Mouse (Mus musculus): Measurements from ENCODE around the gene Capn11. TPM values are rescaled to one million over a fixed set of nuclear protein-coding genes. Genes with fewer than 3 reads are reported as not detected.

The Capn11 gene
- polyA plus RNA-seq, 1 experiment from 2014 or later: 0.17 TPM

- no peak overlapping the region for H3K4me3 ChIP-seq (ENCODE audit: low read length)
- 54% methylated on average over 16 of the region's 16 CpGs for WGBS
- ATAC-seq: no peak
- H3K9ac ChIP-seq (ENCODE audit: low read depth, low read length): peak overlapping the region; percentile 48
- peaks cover 46% of the 10 kb centered on the region for H3K4me1 ChIP-seq (ENCODE audit: control insufficient read depth, insufficient read depth, low read length)
- peak overlapping the region; percentile 41; the same call in 1 of the 2 replicates for H3K27ac ChIP-seq (ENCODE audit: low read length)
- peaks cover 4% of the 10 kb centered on the region; the same call in 1 of the 2 replicates for H3K36me3 ChIP-seq (ENCODE audit: control insufficient read depth, insufficient read depth, low read length)
- H3K27me3 ChIP-seq (replicated peaks; ENCODE audit: control insufficient read depth, insufficient read depth, low read length): no peaks in the 10 kb centered on the region
- H3K9me3 ChIP-seq (ENCODE audit: control insufficient read depth, low read length): no peaks in the 10 kb centered on the region
- peak overlapping the region; percentile 16; the same call in 1 of the 2 replicates for H3K4me2 ChIP-seq (ENCODE audit: low read depth, low read length)
These were observed 67.2 kb downstream of the Capn11 start for GRCm38 (mm10) chr17:45591701-45592605.

GRCm38 (mm10) chr17:45590410-45590809, 68.7 kb downstream of the Capn11 start:
- H3K27ac ChIP-seq (ENCODE audit: low read length): no peak overlapping the region
- no peak overlapping the region for H3K4me2 ChIP-seq (ENCODE audit: low read depth, low read length)
- no peaks in the 10 kb centered on the region for H3K9me3 ChIP-seq (ENCODE audit: control insufficient read depth, low read length)
- 77% methylated on average over 6 of the region's 6 CpGs for WGBS
- peaks cover 40% of the 10 kb centered on the region for H3K4me1 ChIP-seq (ENCODE audit: control insufficient read depth, insufficient read depth, low read length)
- no peak overlapping the region for H3K9ac ChIP-seq (ENCODE audit: low read depth, low read length)
- no peak overlapping the region for H3K4me3 ChIP-seq (ENCODE audit: low read length)
- H3K27me3 ChIP-seq (replicated peaks; ENCODE audit: control insufficient read depth, insufficient read depth, low read length): no peaks in the 10 kb centered on the region
- no peak for ATAC-seq
- peaks cover 4% of the 10 kb centered on the region for H3K36me3 ChIP-seq (ENCODE audit: control insufficient read depth, insufficient read depth, low read length)

GRCm38 (mm10) chr17:45589844-45590243, 69.3 kb downstream of the Capn11 start:
- Histone ChIP-seq H3K27ac (ENCODE audit: low read length) (no peak overlapping the region), H3K36me3 (ENCODE audit: control insufficient read depth, insufficient read depth, low read length) (peaks cover 4% of the 10 kb centered on the region), H3K9me3 (ENCODE audit: control insufficient read depth, low read length) (no peaks in the 10 kb centered on the region), H3K4me2 (ENCODE audit: low read depth, low read length) (no peak overlapping the region), H3K27me3 (replicated peaks; ENCODE audit: control insufficient read depth, insufficient read depth, low read length) (no peaks in the 10 kb centered on the region), H3K9ac (ENCODE audit: low read depth, low read length) (no peak overlapping the region), H3K4me3 (ENCODE audit: low read length) (no peak overlapping the region), H3K4me1 (ENCODE audit: control insufficient read depth, insufficient read depth, low read length) (peaks cover 42% of the 10 kb centered on the region)
- WGBS: 94% methylated on average over 8 of the region's 8 CpGs
- ATAC-seq: no peak

- ATAC-seq: no peak
These were observed 69.9 kb downstream of the Capn11 start for GRCm38 (mm10) chr17:45589236-45589635.

GRCm38 (mm10) chr17:45588370-45588769, 70.8 kb downstream of the Capn11 start:
- no peaks in the 10 kb centered on the region for H3K9me3 ChIP-seq (ENCODE audit: control insufficient read depth, low read length)
- no peak overlapping the region for H3K4me3 ChIP-seq (ENCODE audit: low read length)
- H3K9ac ChIP-seq (ENCODE audit: low read depth, low read length): no peak overlapping the region
- WGBS: 89% methylated on average over 7 of the region's 7 CpGs
- H3K36me3 ChIP-seq (ENCODE audit: control insufficient read depth, insufficient read depth, low read length): peaks cover 4% of the 10 kb centered on the region
- no peak overlapping the region for H3K4me2 ChIP-seq (ENCODE audit: low read depth, low read length)
- ATAC-seq: no peak
- H3K4me1 ChIP-seq (ENCODE audit: control insufficient read depth, insufficient read depth, low read length): peaks cover 35% of the 10 kb centered on the region
- no peak overlapping the region for H3K27ac ChIP-seq (ENCODE audit: low read length)
- H3K27me3 ChIP-seq (replicated peaks; ENCODE audit: control insufficient read depth, insufficient read depth, low read length): no peaks in the 10 kb centered on the region

More at GRCm38 (mm10) chr17:45589236-45589635, 69.9 kb downstream of the Capn11 start:
- Histone ChIP-seq H3K4me2 (ENCODE audit: low read depth, low read length) (no peak overlapping the region), H3K27me3 (replicated peaks; ENCODE audit: control insufficient read depth, insufficient read depth, low read length) (no peaks in the 10 kb centered on the region), H3K9ac (ENCODE audit: low read depth, low read length) (no peak overlapping the region), H3K4me1 (ENCODE audit: control insufficient read depth, insufficient read depth, low read length) (peaks cover 42% of the 10 kb centered on the region), H3K27ac (ENCODE audit: low read length) (no peak overlapping the region), H3K9me3 (ENCODE audit: control insufficient read depth, low read length) (no peaks in the 10 kb centered on the region), H3K4me3 (ENCODE audit: low read length) (no peak overlapping the region), H3K36me3 (ENCODE audit: control insufficient read depth, insufficient read depth, low read length) (peaks cover 4% of the 10 kb centered on the region)
- 95% methylated on average over 7 of the region's 7 CpGs for WGBS

GRCm38 (mm10) chr17:45586449-45586837, 72.7 kb downstream of the Capn11 start:
- Histone ChIP-seq H3K36me3 (ENCODE audit: control insufficient read depth, insufficient read depth, low read length) (peaks cover 4% of the 10 kb centered on the region), H3K4me3 (ENCODE audit: low read length) (no peak overlapping the region), H3K27me3 (replicated peaks; ENCODE audit: control insufficient read depth, insufficient read depth, low read length) (no peaks in the 10 kb centered on the region), H3K9ac (ENCODE audit: low read depth, low read length) (no peak overlapping the region), H3K27ac (ENCODE audit: low read length) (no peak overlapping the region), H3K9me3 (ENCODE audit: control insufficient read depth, low read length) (no peaks in the 10 kb centered on the region), H3K4me1 (ENCODE audit: control insufficient read depth, insufficient read depth, low read length) (peaks cover 19% of the 10 kb centered on the region), H3K4me2 (ENCODE audit: low read depth, low read length) (no peak overlapping the region)
- ATAC-seq: no peak
- 95% methylated on average over 3 of the region's 3 CpGs for WGBS

GRCm38 (mm10) chr17:45585725-45586448, 73.2 kb downstream of the Capn11 start:
- no peak overlapping the region for H3K4me2 ChIP-seq (ENCODE audit: low read depth, low read length)
- no peak overlapping the region for H3K4me3 ChIP-seq (ENCODE audit: low read length)
- H3K27ac ChIP-seq (ENCODE audit: low read length): peak overlapping the region; percentile 88
- no peak for ATAC-seq
- 67% methylated on average over 23 of the region's 23 CpGs for WGBS
- peaks cover 4% of the 10 kb centered on the region for H3K36me3 ChIP-seq (ENCODE audit: control insufficient read depth, insufficient read depth, low read length)
- H3K4me1 ChIP-seq (ENCODE audit: control insufficient read depth, insufficient read depth, low read length): peaks cover 23% of the 10 kb centered on the region
- H3K9ac ChIP-seq (ENCODE audit: low read depth, low read length): peak overlapping the region; percentile 50; the same call in 1 of the 2 replicates
- no peaks in the 10 kb centered on the region for H3K9me3 ChIP-seq (ENCODE audit: control insufficient read depth, low read length)
- H3K27me3 ChIP-seq (replicated peaks; ENCODE audit: control insufficient read depth, insufficient read depth, low read length): no peaks in the 10 kb centered on the region

- WGBS: 33% methylated on average over 14 of the region's 14 CpGs
These were observed 74.0 kb downstream of the Capn11 start for GRCm38 (mm10) chr17:45584939-45585678.

More at GRCm38 (mm10) chr17:45584939-45585678, 74.0 kb downstream of the Capn11 start:
- no peaks in the 10 kb centered on the region for H3K27me3 ChIP-seq (replicated peaks; ENCODE audit: control insufficient read depth, insufficient read depth, low read length)
- H3K36me3 ChIP-seq (ENCODE audit: control insufficient read depth, insufficient read depth, low read length): peaks cover 4% of the 10 kb centered on the region
- H3K4me2 ChIP-seq (ENCODE audit: low read depth, low read length): no peak overlapping the region
- peaks cover 25% of the 10 kb centered on the region for H3K4me1 ChIP-seq (ENCODE audit: control insufficient read depth, insufficient read depth, low read length)
- peak overlapping the region; percentile 88 for H3K27ac ChIP-seq (ENCODE audit: low read length)
- no peaks in the 10 kb centered on the region for H3K9me3 ChIP-seq (ENCODE audit: control insufficient read depth, low read length)
- ATAC-seq: peak; percentile 62
- peak overlapping the region; percentile 50 for H3K9ac ChIP-seq (ENCODE audit: low read depth, low read length)
- H3K4me3 ChIP-seq (ENCODE audit: low read length): no peak overlapping the region

All from intestine, embryonic 16.5 days (tissue).